Mouse (Mus musculus): Measurements from ENCODE around the gene Borcs5. TPM values are rescaled to one million over a fixed set of nuclear protein-coding genes. Genes with fewer than 3 reads are reported as not detected.

Gene Borcs5
- total and polyA plus RNA-seq, 2 experiments from 2014 or later, result 19.2 to 27.9 TPM

- DNase-seq (ENCODE audit: low spot score) (no peak), ATAC-seq (ENCODE audit: insufficient read depth, low read depth) (no peak)
- Histone ChIP-seq H3K4me3 (ENCODE audit: low read depth, low read length) (no peak overlapping the region), H3K27me3 (ENCODE audit: control insufficient read depth, insufficient read depth, low read length) (no peaks in the 10 kb centered on the region), H3K27ac (ENCODE audit: low read depth) (no peak overlapping the region), H3K36me3 (replicated peaks; ENCODE audit: control insufficient read depth, insufficient read depth, low read length) (no peaks in the 10 kb centered on the region), H3K4me2 (ENCODE audit: low read depth, low read length) (no peak overlapping the region), H3K4me1 (ENCODE audit: control insufficient read depth, insufficient read depth) (peaks cover 6% of the 10 kb centered on the region; the same call in 1 of the 2 replicates), H3K9ac (replicated peaks; ENCODE audit: low read depth, low read length) (no peak overlapping the region), H3K9me3 (replicated peaks; ENCODE audit: control insufficient read depth, low read length) (no peaks in the 10 kb centered on the region)
- TF ChIP-seq EP300 (IDR thresholded peaks at IDR 0.05; ENCODE audit: low read depth) (no peak), CTCF (IDR thresholded peaks at IDR 0.05; ENCODE audit: low read depth) (no peak)
- WGBS, result 50% methylated on average over 9 of the region's 9 CpGs
Measured at GRCm38 (mm10) chr6:134630447-134630846, 8.9 kb upstream of the Borcs5 start.

GRCm38 (mm10) chr6:134631947-134632687, 7.2 kb upstream of the Borcs5 start, which contains the start of gene Mansc1:
TSS of gene Mansc1 (minus strand) at chr6:134632488.
- WGBS, result 1% methylated on average over 46 of the region's 46 CpGs
- Histone ChIP-seq H3K4me1 (ENCODE audit: control insufficient read depth, insufficient read depth) (peaks cover 6% of the 10 kb centered on the region; the same call in 1 of the 2 replicates), H3K4me2 (ENCODE audit: low read depth, low read length) (peak within 1 kb of the TSS; percentile 98), H3K27me3 (ENCODE audit: control insufficient read depth, insufficient read depth, low read length) (no peaks in the 10 kb centered on the region), H3K27ac (ENCODE audit: low read depth) (peak within 1 kb of the TSS; percentile 68), H3K4me3 (ENCODE audit: low read depth, low read length) (peak within 1 kb of the TSS; percentile 80), H3K9me3 (replicated peaks; ENCODE audit: control insufficient read depth, low read length) (no peaks in the 10 kb centered on the region), H3K36me3 (replicated peaks; ENCODE audit: control insufficient read depth, insufficient read depth, low read length) (no peaks in the 10 kb centered on the region), H3K9ac (replicated peaks; ENCODE audit: low read depth, low read length) (peak within 1 kb of the TSS; percentile 73)
- peak; percentile 48 for DNase-seq (ENCODE audit: low spot score)
- peak; percentile 81 for ATAC-seq (ENCODE audit: insufficient read depth, low read depth)
- TF ChIP-seq CTCF (IDR thresholded peaks at IDR 0.05; ENCODE audit: low read depth), result no peak
- TF ChIP-seq EP300 (IDR thresholded peaks at IDR 0.05; ENCODE audit: low read depth), result no peak

- no peak for DNase-seq (ENCODE audit: low spot score)
- ATAC-seq (ENCODE audit: insufficient read depth, low read depth), result no peak
- H3K9ac ChIP-seq (replicated peaks; ENCODE audit: low read depth, low read length), result peak overlapping the region; percentile 73
- peak overlapping the region; percentile 80 for H3K4me3 ChIP-seq (ENCODE audit: low read depth, low read length)
- no peak for TF ChIP-seq EP300 (IDR thresholded peaks at IDR 0.05; ENCODE audit: low read depth)
- H3K9me3 ChIP-seq (replicated peaks; ENCODE audit: control insufficient read depth, low read length), result no peaks in the 10 kb centered on the region
- no peaks in the 10 kb centered on the region for H3K36me3 ChIP-seq (replicated peaks; ENCODE audit: control insufficient read depth, insufficient read depth, low read length)
- H3K27ac ChIP-seq (ENCODE audit: low read depth), result peak overlapping the region; percentile 68; the same call in 1 of the 2 replicates
- peak overlapping the region; percentile 98 for H3K4me2 ChIP-seq (ENCODE audit: low read depth, low read length)
- H3K27me3 ChIP-seq (ENCODE audit: control insufficient read depth, insufficient read depth, low read length), result no peaks in the 10 kb centered on the region
- WGBS, result 20% methylated on average over 5 of the region's 5 CpGs
- peaks cover 6% of the 10 kb centered on the region; the same call in 1 of the 2 replicates for H3K4me1 ChIP-seq (ENCODE audit: control insufficient read depth, insufficient read depth)
Measured at GRCm38 (mm10) chr6:134632756-134633155, 6.6 kb upstream of the Borcs5 start.

- Histone ChIP-seq H3K36me3 (replicated peaks; ENCODE audit: control insufficient read depth, insufficient read depth, low read length) (no peaks in the 10 kb centered on the region), H3K4me1 (ENCODE audit: control insufficient read depth, insufficient read depth) (peaks cover 6% of the 10 kb centered on the region; the same call in 1 of the 2 replicates), H3K4me3 (ENCODE audit: low read depth, low read length) (no peak overlapping the region), H3K4me2 (ENCODE audit: low read depth, low read length) (no peak overlapping the region), H3K9me3 (replicated peaks; ENCODE audit: control insufficient read depth, low read length) (no peaks in the 10 kb centered on the region), H3K27ac (ENCODE audit: low read depth) (no peak overlapping the region), H3K27me3 (ENCODE audit: control insufficient read depth, insufficient read depth, low read length) (no peaks in the 10 kb centered on the region), H3K9ac (replicated peaks; ENCODE audit: low read depth, low read length) (no peak overlapping the region)
- no peak for ATAC-seq (ENCODE audit: insufficient read depth, low read depth)
- TF ChIP-seq CTCF (IDR thresholded peaks at IDR 0.05; ENCODE audit: low read depth) (no peak), EP300 (IDR thresholded peaks at IDR 0.05; ENCODE audit: low read depth) (no peak)
- WGBS, result 74% methylated on average over 8 of the region's 8 CpGs
- DNase-seq (ENCODE audit: low spot score), result no peak
Measured at GRCm38 (mm10) chr6:134633553-134633952, 5.8 kb upstream of the Borcs5 start.

GRCm38 (mm10) chr6:134636476-134636875, 2.8 kb upstream of the Borcs5 start:
- H3K9me3 ChIP-seq (replicated peaks; ENCODE audit: control insufficient read depth, low read length), result no peaks in the 10 kb centered on the region
- H3K4me3 ChIP-seq (ENCODE audit: low read depth, low read length), result no peak overlapping the region
- no peaks in the 10 kb centered on the region for H3K36me3 ChIP-seq (replicated peaks; ENCODE audit: control insufficient read depth, insufficient read depth, low read length)
- H3K4me1 ChIP-seq (ENCODE audit: control insufficient read depth, insufficient read depth), result peaks cover 6% of the 10 kb centered on the region; the same call in 1 of the 2 replicates
- no peaks in the 10 kb centered on the region for H3K27me3 ChIP-seq (ENCODE audit: control insufficient read depth, insufficient read depth, low read length)
- no peak for ATAC-seq (ENCODE audit: insufficient read depth, low read depth)
- no peak for TF ChIP-seq EP300 (IDR thresholded peaks at IDR 0.05; ENCODE audit: low read depth)
- TF ChIP-seq CTCF (IDR thresholded peaks at IDR 0.05; ENCODE audit: low read depth), result no peak
- no peak for DNase-seq (ENCODE audit: low spot score)
- H3K27ac ChIP-seq (ENCODE audit: low read depth), result no peak overlapping the region
- H3K4me2 ChIP-seq (ENCODE audit: low read depth, low read length), result no peak overlapping the region
- no peak overlapping the region for H3K9ac ChIP-seq (replicated peaks; ENCODE audit: low read depth, low read length)
- WGBS, result 59% methylated on average over 4 of the region's 4 CpGs
